Mouse (Mus musculus): ENCODE measurements around the gene Gm36079.
"Not testable (repeated sequence)": the region's sequence is repeated elsewhere in the genome, so short reads cannot be mapped to it uniquely, and the experiment has no call there.

GRCm38 (mm10) chr13:120025576-120025975, 1.2 kb downstream of the Gm36079 start:
- not testable (repeated sequence) for TF ChIP-seq CTCF, EP300 (IDR thresholded peaks at IDR 0.05; ENCODE audit: low read depth)
